25 mouse cellular contexts compared by ENCODE assay signal in genomic region chr7:84612445-84612844, GRCm38 (mm10). TPM values are rescaled to one million over a fixed set of nuclear protein-coding genes. Genes with fewer than 3 reads are reported as not detected.
DNase-seq lines count a peak whose midpoint lies in the region; ATAC-seq and TF ChIP-seq lines count a peak whose summit lies in the region.
"Had no signal": no experiment of that assay in that cellular context is flagged by ENCODE, and none has a peak within 500 bp of the region (broad histone marks: within the 10 kb centered on the region; RNA-seq: fewer than 3 reads in every experiment).

No protein-coding gene starts in this region.

- H3K9me3 ChIP-seq in midbrain, embryonic 11.5 days (ENCODE audit: control insufficient read depth, low read length): no peaks in the 10 kb centered on the region
- H3K9me3 ChIP-seq in midbrain, embryonic 10.5 days (replicated peaks): no peaks in the 10 kb centered on the region
- H3K9me3 ChIP-seq: embryonic facial prominence, embryonic 13.5 days; forebrain, embryonic 15.5 days; heart, embryonic 15.5 days; hindbrain, embryonic 10.5 days had no signal

- H3K27ac ChIP-seq in midbrain, embryonic 11.5 days (ENCODE audit: low read depth, low read length): no peak overlapping the region
- no peak overlapping the region for H3K27ac ChIP-seq in midbrain, embryonic 10.5 days (replicated peaks)
- H3K27ac ChIP-seq in bone marrow macrophage, adult 2 months (ENCODE audit: insufficient read depth, low read depth, low read length): peak overlapping the region; percentile 26; the same call in 1 of the 2 replicates
- H3K27ac ChIP-seq in macrophage: peak overlapping the region; percentile 49
- H3K27ac ChIP-seq: embryonic facial prominence, embryonic 13.5 days; forebrain, embryonic 15.5 days; heart, embryonic 15.5 days; hindbrain, embryonic 10.5 days; hindbrain, embryonic 14.5 days had no signal

- no peak for TF ChIP-seq POLR2A in bone marrow macrophage, adult 2 months (IDR thresholded peaks at IDR 0.05; ENCODE audit: borderline replicate concordance, low read depth, low read length)

- no peaks in the 10 kb centered on the region for H3K79me2 ChIP-seq in macrophage (ENCODE audit: inconsistent target)

- no peak overlapping the region for H3K4me2 ChIP-seq in midbrain, embryonic 11.5 days
- H3K4me2 ChIP-seq: embryonic facial prominence, embryonic 13.5 days; forebrain, embryonic 15.5 days; heart, embryonic 11.5 days; heart, embryonic 15.5 days; hindbrain, embryonic 14.5 days had no signal

- no peak for TF ChIP-seq CTCF in bone marrow macrophage, adult 2 months (IDR thresholded peaks at IDR 0.05; ENCODE audit: low read depth, low read length)

- no peaks in the 10 kb centered on the region for H3K36me3 ChIP-seq in midbrain, embryonic 11.5 days (ENCODE audit: control insufficient read depth, insufficient read depth, low read length)
- H3K36me3 ChIP-seq in midbrain, embryonic 10.5 days: peaks cover 17% of the 10 kb centered on the region
- no peaks in the 10 kb centered on the region for H3K36me3 ChIP-seq in macrophage (ENCODE audit: inconsistent target)

- no peak overlapping the region for H3K9ac ChIP-seq in midbrain, embryonic 11.5 days (ENCODE audit: low read length)
- H3K9ac ChIP-seq: embryonic facial prominence, embryonic 13.5 days; forebrain, embryonic 15.5 days; heart, embryonic 15.5 days; hindbrain, embryonic 14.5 days had no signal

- WGBS in midbrain, embryonic 11.5 days: 91% methylated on average over 4 of the region's 4 CpGs
- WGBS in midbrain, embryonic 10.5 days: 89% methylated on average over 4 of the region's 4 CpGs
- WGBS in macrophage (ENCODE audit: missing documents): 19% methylated on average over 4 of the region's 4 CpGs

- no peaks in the 10 kb centered on the region for H3K27me3 ChIP-seq in midbrain, embryonic 11.5 days (ENCODE audit: control insufficient read depth, insufficient read depth, low read length)
- no peaks in the 10 kb centered on the region for H3K27me3 ChIP-seq in midbrain, embryonic 10.5 days (ENCODE audit: low read depth, poor library complexity, severe bottlenecking)
- H3K27me3 ChIP-seq: embryonic facial prominence, embryonic 13.5 days; forebrain, embryonic 15.5 days; heart, embryonic 15.5 days; Patski had no signal

- no peak overlapping the region for H3K4me3 ChIP-seq in midbrain, embryonic 11.5 days (ENCODE audit: low read depth, low read length)
- H3K4me3 ChIP-seq in midbrain, embryonic 10.5 days: no peak overlapping the region
- H3K4me3 ChIP-seq in bone marrow macrophage, adult 2 months (ENCODE audit: insufficient read depth, low read length): no peak overlapping the region
- no peak overlapping the region for H3K4me3 ChIP-seq in macrophage (ENCODE audit: inconsistent target)
- H3K4me3 ChIP-seq: embryonic facial prominence, embryonic 13.5 days; forebrain, embryonic 15.5 days; heart, embryonic 15.5 days; hindbrain, embryonic 10.5 days had no signal

- no peaks in the 10 kb centered on the region for H3K4me1 ChIP-seq in midbrain, embryonic 11.5 days (ENCODE audit: control insufficient read depth, insufficient read depth, low read length)
- H3K4me1 ChIP-seq in midbrain, embryonic 10.5 days: no peaks in the 10 kb centered on the region
- peaks cover 17% of the 10 kb centered on the region for H3K4me1 ChIP-seq in bone marrow macrophage, adult 2 months (ENCODE audit: control insufficient read depth, insufficient read depth, low read length)
- H3K4me1 ChIP-seq: embryonic facial prominence, embryonic 13.5 days; forebrain, embryonic 15.5 days; heart, embryonic 15.5 days; hindbrain, embryonic 10.5 days had no signal

- DNase-seq in midbrain, embryonic 11.5 days (ENCODE audit: low spot score, missing footprints): peak; percentile 77
- no peak for DNase-seq in midbrain, embryonic 10.5 days (ENCODE audit: low spot score)
- DNase-seq in embryo, embryonic 9.5 days (ENCODE audit: extremely low spot score): no peak
- no peak for DNase-seq in c-Kit-positive CD71-positive TER-119-positive erythroid progenitor cells, embryonic 14.5 days (ENCODE audit: low spot score)
- DNase-seq: adrenal gland, postnatal 14 days; B cell, adult 2 months; cerebellum, adult 2 months; cerebellum, postnatal 10 days; gastrocnemius, postnatal 36 days; heart, adult 18-20 months; heart, postnatal 14 days had no signal

- no peak for ATAC-seq in midbrain, embryonic 11.5 days (ENCODE audit: low FRiP score)
- ATAC-seq in erythroblast, adult 5-6 weeks (replicated peaks; ENCODE audit: low FRiP score, poor library complexity, severe bottlenecking): no peak
- ATAC-seq: activated CD4-positive, CD25-positive, alpha-beta regulatory T cell, adult 4 months; CD4-positive, CD25-positive, alpha-beta regulatory T cell, adult 4 months; forebrain, embryonic 15.5 days; inflammation-experienced regulatory T-cells, adult 6 months; intestine, postnatal 0 days; Patski had no signal

RNA-seq across cellular contexts. Expression of gene Fah, which starts 5.9 kb away (rescaled TPM):
- polyA plus RNA-seq in midbrain, embryonic 11.5 days (2014; fragmentation: Nextera tagmentation; extraction: Ambion mirVana): 3.9 and 5.1 TPM in 2 replicates
- polyA plus RNA-seq in midbrain, embryonic 10.5 days (2016; fragmentation: Nextera tagmentation; extraction: Ambion mirVana): 3.8 and 4.8 TPM in 2 replicates
- 4.2 and 4.7 TPM in 2 replicates for polyA plus RNA-seq in bone marrow macrophage, adult 2 months (2012; ENCODE audit: insufficient read depth, insufficient read length, missing spikeins)
- total RNA-seq in macrophage (2018; cell fraction: chromatin; rRNA removed): 1 to 10 TPM in 24 of 26 experiments, under 1 TPM in 2; 0.81 to 5.0 (median 2.3) TPM
- 1 to 10 TPM in 21 of 26 experiments, under 1 TPM in 5; 0.63 to 2.9 (median 1.6) TPM for total RNA-seq in macrophage (2018; cell fraction: cytosol; rRNA removed)
- 1 to 10 TPM in 18 of 26 experiments, under 1 TPM in 6, not detected in 2; 0.42 to 5.4 (median 1.5) TPM for total RNA-seq in macrophage (2018; cell fraction: nucleus; rRNA removed)
- polyA plus RNA-seq in macrophage (2018): 1.2 to 3.5 TPM (median 1.3 TPM) in 3 replicates
- total RNA-seq in erythroblast, adult 5-6 weeks (2015; ENCODE audit: low replicate concordance): not detected in 2 replicates
- 3.1 TPM in 1 of 2 replicates, not detected in the other for total RNA-seq in erythroblast, adult 5-6 weeks (2017; ENCODE audit: low replicate concordance)

Comparison
In these comparisons a context has a peak if more than half of its experiments do, and no peak if none do; other contexts are left out.
1. H3K27ac ChIP-seq: peak in bone marrow macrophage, adult 2 months (single experiment) and macrophage (single experiment); none in midbrain, embryonic 11.5 days (single experiment) and midbrain, embryonic 10.5 days (single experiment).